Mouse (Mus musculus): ENCODE measurements around the gene Cdk15. TPM values are rescaled to one million over a fixed set of nuclear protein-coding genes. Genes with fewer than 3 reads are reported as not detected.

Gene Cdk15
- polyA plus RNA-seq, 2 experiments, result not detected

DNA sequence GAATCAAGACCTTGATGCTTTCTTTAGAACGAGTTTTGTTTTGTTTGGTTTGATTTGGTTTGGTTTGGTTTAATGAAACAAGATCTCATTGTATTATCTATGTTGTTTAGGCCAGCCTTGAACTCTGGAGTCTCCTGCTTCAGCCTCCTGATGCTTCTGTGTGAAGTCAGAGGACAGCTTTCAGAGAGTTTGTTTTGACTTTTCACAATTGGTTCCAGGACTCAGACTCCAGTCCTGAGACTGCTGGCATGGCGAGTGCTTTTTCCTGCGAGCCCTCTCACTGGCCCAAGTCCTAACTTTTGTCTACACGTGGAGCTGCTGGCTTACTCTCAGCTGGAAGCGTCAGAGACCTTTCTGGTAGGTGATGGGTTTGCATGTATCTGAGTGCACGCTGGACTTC, 128.9 kb downstream of the Cdk15 start:
- no peaks in the 10 kb centered on the region; a peak in 1 of 4 replicates for H3K4me1 ChIP-seq (replicated peaks; ENCODE audit: control insufficient read depth in 2 of 2, insufficient read depth in 2 of 2, low read length in 1 of 2)
- H3K27me3 ChIP-seq (ENCODE audit: control insufficient read depth, insufficient read depth, low read length), result no peaks in the 10 kb centered on the region
- 65% methylated on average over 6 of the region's 6 CpGs for WGBS (ENCODE audit: insufficient replicate concordance)
- H3K4me2 ChIP-seq (ENCODE audit: low read depth), result no peak overlapping the region
- H3K4me3 ChIP-seq (ENCODE audit: insufficient read depth in 1 of 2, low read depth in 2 of 2, low read length in 2 of 2), result no peak overlapping the region
- no peak overlapping the region for H3K27ac ChIP-seq
- no peaks in the 10 kb centered on the region for H3K36me3 ChIP-seq (replicated peaks; ENCODE audit: control insufficient read depth, insufficient read depth, low read depth)
- TF ChIP-seq EP300 (IDR thresholded peaks at IDR 0.05; ENCODE audit: low read depth), result no peak
- no peak for TF ChIP-seq CTCF (IDR thresholded peaks at IDR 0.05; ENCODE audit: low read depth)
- no peak overlapping the region for H3K9ac ChIP-seq (replicated peaks)
- no peaks in the 10 kb centered on the region for H3K9me3 ChIP-seq (ENCODE audit: control insufficient read depth, low read length)
- DNase-seq (ENCODE audit: low read depth in 3 of 3, low spot score in 3 of 3) (no peak), ATAC-seq (ENCODE audit: insufficient read depth) (no peak)

DNA sequence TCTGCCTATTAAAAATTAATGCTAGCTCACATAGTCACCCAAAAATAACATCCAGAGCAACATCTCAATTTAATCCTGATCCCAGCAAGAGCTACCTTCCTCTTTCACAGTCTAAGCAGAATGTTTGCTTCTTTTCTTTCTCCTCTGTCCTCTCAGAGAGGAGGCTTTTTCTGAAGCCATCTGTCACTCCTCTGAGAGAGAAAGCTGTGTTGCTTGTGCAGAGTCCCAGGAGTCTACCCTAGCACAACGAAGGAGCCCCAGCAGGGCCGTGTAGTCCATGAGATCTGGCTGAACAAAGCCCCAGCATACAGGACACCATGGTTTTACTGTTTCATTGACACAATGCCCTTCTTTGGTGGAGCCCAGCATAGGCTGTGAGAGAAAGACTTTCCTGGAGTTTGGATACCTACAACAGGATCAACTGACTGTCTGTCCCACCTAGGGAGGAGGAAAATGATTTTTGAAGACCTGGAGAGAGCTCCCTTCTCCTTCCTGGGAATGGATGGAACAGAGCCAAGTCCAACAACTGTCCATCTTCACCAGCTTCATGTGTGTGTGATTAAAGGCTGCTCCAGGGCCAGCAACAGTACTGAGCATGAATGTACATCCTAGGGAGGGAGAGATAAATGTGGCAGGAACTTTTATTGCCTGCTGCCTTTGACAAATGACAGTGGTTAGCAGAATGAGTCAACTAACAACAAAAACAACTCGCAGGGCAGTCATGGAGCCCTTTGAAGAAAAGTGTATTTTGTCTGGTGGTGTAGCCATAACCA, 131.0 kb downstream of the Cdk15 start:
- H3K4me2 ChIP-seq (ENCODE audit: low read depth), result no peak overlapping the region
- TF ChIP-seq EP300 (IDR thresholded peaks at IDR 0.05; ENCODE audit: low read depth), result no peak
- TF ChIP-seq CTCF (IDR thresholded peaks at IDR 0.05; ENCODE audit: low read depth), result no peak
- no peaks in the 10 kb centered on the region for H3K27me3 ChIP-seq (ENCODE audit: control insufficient read depth, insufficient read depth, low read length)
- H3K4me3 ChIP-seq (ENCODE audit: insufficient read depth in 1 of 2, low read depth in 2 of 2, low read length in 2 of 2), result no peak overlapping the region
- H3K4me1 ChIP-seq (replicated peaks; ENCODE audit: control insufficient read depth in 2 of 2, insufficient read depth in 2 of 2, low read length in 1 of 2), result no peaks in the 10 kb centered on the region; a peak in 1 of 4 replicates
- DNase-seq (ENCODE audit: low read depth in 3 of 3, low spot score in 3 of 3) (no peak), ATAC-seq (ENCODE audit: insufficient read depth) (no peak)
- no peak overlapping the region for H3K27ac ChIP-seq
- no peak overlapping the region for H3K9ac ChIP-seq (replicated peaks)
- WGBS (ENCODE audit: insufficient replicate concordance), result 48% methylated on average over 3 of the region's 3 CpGs
- no peaks in the 10 kb centered on the region for H3K9me3 ChIP-seq (ENCODE audit: control insufficient read depth, low read length)
- no peaks in the 10 kb centered on the region for H3K36me3 ChIP-seq (replicated peaks; ENCODE audit: control insufficient read depth, insufficient read depth, low read depth)

DNA sequence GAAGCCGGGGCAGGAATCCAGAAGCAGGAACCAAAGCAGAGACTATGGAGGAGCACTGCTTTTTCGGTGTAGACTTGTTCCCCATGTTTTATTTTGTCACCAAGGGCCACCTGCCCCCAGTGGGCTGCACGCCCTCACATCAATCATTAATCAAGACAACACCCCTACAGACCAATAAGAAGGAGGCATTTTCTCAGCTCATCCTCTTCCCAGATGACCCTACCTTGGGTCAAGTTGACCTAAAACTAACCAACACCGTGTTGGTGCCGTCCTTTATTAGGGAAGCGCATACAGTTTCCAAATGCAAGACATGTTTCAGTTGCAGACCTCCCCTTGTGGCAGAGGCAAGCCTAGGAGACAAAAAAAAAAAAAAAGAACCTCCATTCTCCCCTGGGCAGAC, 132.5 kb downstream of the Cdk15 start:
- Histone ChIP-seq H3K9ac (replicated peaks) (no peak overlapping the region), H3K27ac (no peak overlapping the region), H3K4me2 (ENCODE audit: low read depth) (no peak overlapping the region), H3K4me3 (ENCODE audit: insufficient read depth in 1 of 2, low read depth in 2 of 2, low read length in 2 of 2) (no peak overlapping the region), H3K36me3 (replicated peaks; ENCODE audit: control insufficient read depth, insufficient read depth, low read depth) (no peaks in the 10 kb centered on the region), H3K27me3 (ENCODE audit: control insufficient read depth, insufficient read depth, low read length) (no peaks in the 10 kb centered on the region), H3K4me1 (replicated peaks; ENCODE audit: control insufficient read depth in 2 of 2, insufficient read depth in 2 of 2, low read length in 1 of 2) (no peaks in the 10 kb centered on the region; a peak in 1 of 4 replicates), H3K9me3 (ENCODE audit: control insufficient read depth, low read length) (no peaks in the 10 kb centered on the region)
- 60% methylated on average over 6 of the region's 6 CpGs for WGBS (ENCODE audit: insufficient replicate concordance)
- TF ChIP-seq CTCF (IDR thresholded peaks at IDR 0.05; ENCODE audit: low read depth), result no peak
- no peak for TF ChIP-seq EP300 (IDR thresholded peaks at IDR 0.05; ENCODE audit: low read depth)
- ATAC-seq (ENCODE audit: insufficient read depth) (no peak), DNase-seq (ENCODE audit: low read depth in 3 of 3, low spot score in 3 of 3) (no peak)

DNA sequence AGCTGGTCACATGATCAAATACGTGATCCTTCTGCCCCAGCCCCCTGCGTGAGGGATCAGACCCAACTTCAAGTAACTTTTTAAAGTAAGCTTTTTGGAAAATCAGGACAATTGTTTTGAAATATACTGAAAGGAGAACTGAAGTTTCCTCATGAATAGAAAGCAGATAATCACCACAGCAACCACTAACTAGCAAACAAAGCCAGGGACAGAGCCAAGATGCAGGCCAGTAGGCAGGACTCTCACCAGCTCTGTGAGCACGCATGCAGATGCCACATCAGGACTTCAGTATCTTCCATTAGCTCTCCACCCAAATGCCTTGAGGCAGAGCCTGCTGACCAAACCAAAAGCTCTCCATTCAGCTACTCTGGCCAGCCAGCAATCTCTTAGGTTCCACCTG, 135.0 kb downstream of the Cdk15 start:
- no peaks in the 10 kb centered on the region; a peak in 1 of 4 replicates for H3K4me1 ChIP-seq (replicated peaks; ENCODE audit: control insufficient read depth in 2 of 2, insufficient read depth in 2 of 2, low read length in 1 of 2)
- no peak for TF ChIP-seq EP300 (IDR thresholded peaks at IDR 0.05; ENCODE audit: low read depth)
- TF ChIP-seq CTCF (IDR thresholded peaks at IDR 0.05; ENCODE audit: low read depth), result no peak
- H3K9ac ChIP-seq (replicated peaks), result no peak overlapping the region
- H3K36me3 ChIP-seq (replicated peaks; ENCODE audit: control insufficient read depth, insufficient read depth, low read depth), result no peaks in the 10 kb centered on the region
- no peak for ATAC-seq (ENCODE audit: insufficient read depth)
- no peaks in the 10 kb centered on the region for H3K9me3 ChIP-seq (ENCODE audit: control insufficient read depth, low read length)
- H3K4me2 ChIP-seq (ENCODE audit: low read depth), result no peak overlapping the region
- no peak for DNase-seq (ENCODE audit: low read depth in 3 of 3, low spot score in 3 of 3)
- H3K4me3 ChIP-seq (ENCODE audit: insufficient read depth in 1 of 2, low read depth in 2 of 2, low read length in 2 of 2), result no peak overlapping the region
- WGBS (ENCODE audit: insufficient replicate concordance), result 65% methylated on average over 3 of the region's 3 CpGs
- H3K27me3 ChIP-seq (ENCODE audit: control insufficient read depth, insufficient read depth, low read length), result no peaks in the 10 kb centered on the region
- H3K27ac ChIP-seq, result no peak overlapping the region

DNA sequence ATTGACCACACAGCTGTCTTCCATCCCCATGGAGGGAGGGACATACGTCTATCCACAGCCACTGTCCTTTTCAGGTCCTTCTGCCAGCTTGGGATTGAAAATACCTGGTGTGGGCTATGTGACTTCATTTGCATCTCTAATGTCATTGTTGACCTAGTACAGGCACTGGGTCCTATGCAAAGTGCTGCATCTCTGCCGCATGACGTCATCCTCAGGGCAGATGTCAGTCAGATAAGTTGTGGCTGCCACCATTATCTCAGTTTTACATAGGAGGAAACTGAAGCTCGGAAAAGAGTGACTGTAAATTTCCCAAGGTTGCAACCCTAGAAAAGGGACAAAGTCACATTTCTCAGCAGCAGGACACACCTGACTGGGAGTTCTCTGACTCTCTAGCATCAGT, 137.4 kb downstream of the Cdk15 start:
- ATAC-seq (ENCODE audit: insufficient read depth) (no peak), DNase-seq (ENCODE audit: low read depth in 3 of 3, low spot score in 3 of 3) (no peak)
- H3K27ac ChIP-seq, result no peak overlapping the region
- H3K27me3 ChIP-seq (ENCODE audit: control insufficient read depth, insufficient read depth, low read length), result no peaks in the 10 kb centered on the region
- no peak overlapping the region for H3K4me3 ChIP-seq (ENCODE audit: insufficient read depth in 1 of 2, low read depth in 2 of 2, low read length in 2 of 2)
- 43% methylated on average over 4 of the region's 4 CpGs for WGBS (ENCODE audit: insufficient replicate concordance)
- H3K9me3 ChIP-seq (ENCODE audit: control insufficient read depth, low read length), result no peaks in the 10 kb centered on the region
- no peak overlapping the region for H3K9ac ChIP-seq (replicated peaks)
- H3K36me3 ChIP-seq (replicated peaks; ENCODE audit: control insufficient read depth, insufficient read depth, low read depth), result no peaks in the 10 kb centered on the region
- TF ChIP-seq CTCF (IDR thresholded peaks at IDR 0.05; ENCODE audit: low read depth), result no peak
- TF ChIP-seq EP300 (IDR thresholded peaks at IDR 0.05; ENCODE audit: low read depth), result no peak
- no peaks in the 10 kb centered on the region for H3K4me1 ChIP-seq (replicated peaks; ENCODE audit: control insufficient read depth in 2 of 2, insufficient read depth in 2 of 2, low read length in 1 of 2)
- no peak overlapping the region for H3K4me2 ChIP-seq (ENCODE audit: low read depth)
